Mouse (Mus musculus) adrenal gland, adult 2 months (tissue): Measurements from ENCODE around the gene Hectd4. TPM values are rescaled to one million over a fixed set of nuclear protein-coding genes. Genes with fewer than 3 reads are reported as not detected.
"Not testable (repeated sequence)": the region's sequence is repeated elsewhere in the genome, so short reads cannot be mapped to it uniquely, and the experiment has no call there.

Experiments used
- DNase-seq: peaks from one replicate; pipeline ENCODE4 v3.0.0; 2021
- polyA plus RNA-seq: library from polyadenylated mRNA; depleted of rRNA; stranded (reverse); fragments of >200 nt; gene quantifications from 2 replicates; pipeline ENCODE4 v1.2.3, GENCODE M21; 2012
- total RNA-seq, 2 experiments: library from RNA; stranded (reverse); gene quantifications; 2 replicates each; pipeline ENCODE4 v1.2.3; 2021

Hectd4 gene
- total and polyA plus RNA-seq, 3 experiments: 14.5 to 22.7 (median 16.1) TPM

DNA sequence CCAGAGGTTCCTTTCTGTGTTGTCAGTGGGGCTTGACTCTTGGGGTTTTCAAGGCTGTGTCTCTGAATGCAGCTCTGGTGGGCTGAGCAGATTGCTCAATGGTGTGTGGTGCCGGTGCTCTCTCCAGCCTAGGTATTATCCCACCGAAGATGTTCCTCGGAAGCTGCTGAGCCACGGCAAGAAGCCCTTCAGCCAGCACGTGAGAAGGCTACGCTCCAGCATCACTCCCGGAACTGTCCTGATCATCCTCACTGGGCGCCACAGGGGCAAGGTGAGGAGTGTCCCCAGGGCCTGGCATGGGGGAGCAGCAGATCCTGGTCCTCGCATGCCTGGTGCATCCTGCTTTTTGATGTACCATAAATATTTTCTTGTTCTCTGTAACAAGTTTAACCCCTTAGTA is 13.5 kb upstream of the Hectd4 start:
- peak; percentile 33 for DNase-seq

DNA sequence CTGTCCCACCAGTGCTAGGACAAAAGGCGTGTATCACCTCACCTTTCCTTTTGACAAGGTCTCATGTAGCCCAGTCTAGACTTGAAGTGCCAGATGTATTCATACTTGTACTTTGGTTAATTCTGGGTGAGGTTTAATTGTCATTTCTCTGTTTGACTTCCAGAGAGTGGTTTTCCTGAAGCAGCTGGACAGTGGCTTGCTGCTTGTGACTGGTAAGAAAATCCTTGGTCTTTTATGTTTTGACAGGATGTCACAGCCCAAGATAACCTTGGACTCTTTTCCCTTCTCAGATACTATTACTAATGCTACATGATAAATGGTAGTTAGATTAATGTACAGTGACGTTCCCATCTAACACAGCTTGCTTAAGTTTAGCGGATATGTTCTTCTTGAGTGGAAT is 13.0 kb upstream of the Hectd4 start:
- DNase-seq: no peak

DNA sequence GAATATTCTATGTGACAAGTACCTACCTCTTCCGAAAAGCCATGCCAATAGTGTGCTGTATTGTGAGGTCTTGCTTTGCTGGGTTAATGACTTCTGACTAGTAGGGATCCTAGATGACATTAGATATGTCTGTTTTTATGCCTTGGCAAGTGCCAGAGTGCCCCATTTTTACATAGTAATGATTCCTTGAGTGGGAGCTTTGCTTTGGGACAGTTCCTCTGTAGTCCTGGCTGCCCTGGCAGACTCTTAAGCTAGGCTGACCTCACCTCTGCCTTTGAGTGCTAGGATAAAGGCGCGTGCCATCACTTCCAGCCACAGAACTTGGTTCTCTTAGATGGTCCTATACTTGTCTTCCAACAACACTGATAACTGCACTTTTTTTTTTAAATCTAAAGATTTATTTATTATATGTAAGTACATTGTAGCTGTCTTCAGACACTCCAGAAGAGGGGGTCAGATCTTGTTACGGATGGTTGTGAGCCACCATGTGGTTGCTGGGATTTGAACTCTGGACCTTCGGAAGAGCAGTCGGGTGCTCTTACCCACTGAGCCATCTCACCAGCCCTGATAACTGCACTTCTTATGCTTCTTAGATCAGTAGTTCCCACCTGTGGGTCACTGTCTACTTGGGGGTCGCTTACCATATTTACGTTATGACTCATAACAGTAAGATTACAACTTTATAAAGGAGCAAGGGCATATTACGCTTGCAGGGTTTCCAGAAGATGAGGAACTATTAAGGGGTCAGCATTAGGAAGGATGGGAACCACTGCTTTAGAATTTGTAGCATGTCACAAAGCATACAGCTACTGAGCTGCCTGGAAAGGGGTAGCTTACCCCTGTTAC is 10.0 kb upstream of the Hectd4 start:
- DNase-seq: no peak

DNA sequence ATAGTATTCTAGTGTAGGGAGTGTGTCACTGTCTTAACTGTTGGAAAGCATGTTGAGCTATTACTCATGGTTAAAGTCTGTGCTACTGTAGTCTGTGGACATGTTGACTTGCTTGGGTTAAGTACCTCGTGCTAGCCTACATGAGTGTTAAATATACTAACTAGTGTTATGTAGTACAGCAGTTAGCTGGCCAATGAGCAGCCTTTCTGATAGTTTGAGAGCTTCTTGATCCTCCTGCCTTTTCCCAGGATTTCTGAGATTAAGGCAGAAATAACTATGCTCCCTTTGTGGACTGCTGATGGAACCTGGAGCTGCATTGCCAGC is 9.5 kb upstream of the Hectd4 start:
- DNase-seq: no peak

DNA sequence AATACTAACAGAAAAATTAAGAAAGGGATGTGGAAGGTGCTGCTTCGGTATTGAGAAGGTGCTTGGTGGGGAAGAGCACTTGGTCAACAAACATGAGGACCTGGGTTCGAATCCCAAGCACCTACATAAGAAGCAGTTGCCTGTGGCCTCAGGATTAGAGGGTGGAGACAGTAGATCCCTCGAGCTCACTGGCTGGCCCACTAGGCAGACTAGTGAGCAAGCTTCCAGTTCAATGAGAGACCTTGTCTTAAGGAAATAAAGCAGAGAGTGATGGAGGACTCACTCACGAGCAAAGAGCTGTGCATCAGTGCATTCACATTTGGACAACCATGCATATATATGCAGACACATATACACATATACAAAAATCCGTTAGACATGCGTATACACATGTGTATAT is 7.9 kb upstream of the Hectd4 start:
- DNase-seq: no peak

DNA sequence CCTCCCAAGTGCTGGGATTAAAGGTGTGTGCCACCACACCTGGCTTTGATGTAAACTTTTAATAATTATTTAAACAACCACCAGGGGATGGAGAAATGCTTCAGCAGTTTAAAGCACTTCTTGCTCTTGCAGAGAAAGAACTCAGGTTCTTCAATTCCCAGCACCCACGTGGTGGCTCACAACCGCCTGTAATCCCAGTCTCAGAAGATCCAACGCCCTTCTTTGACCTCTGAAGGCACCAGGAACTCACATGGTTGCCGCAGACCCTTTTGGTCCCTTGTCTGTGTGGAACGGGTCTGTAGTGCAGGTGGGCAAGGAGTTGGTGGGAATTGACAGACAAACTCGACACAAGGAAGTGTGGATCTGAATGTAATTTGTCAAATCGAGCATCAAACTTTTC is 5.3 kb upstream of the Hectd4 start:
- DNase-seq: no peak

DNA sequence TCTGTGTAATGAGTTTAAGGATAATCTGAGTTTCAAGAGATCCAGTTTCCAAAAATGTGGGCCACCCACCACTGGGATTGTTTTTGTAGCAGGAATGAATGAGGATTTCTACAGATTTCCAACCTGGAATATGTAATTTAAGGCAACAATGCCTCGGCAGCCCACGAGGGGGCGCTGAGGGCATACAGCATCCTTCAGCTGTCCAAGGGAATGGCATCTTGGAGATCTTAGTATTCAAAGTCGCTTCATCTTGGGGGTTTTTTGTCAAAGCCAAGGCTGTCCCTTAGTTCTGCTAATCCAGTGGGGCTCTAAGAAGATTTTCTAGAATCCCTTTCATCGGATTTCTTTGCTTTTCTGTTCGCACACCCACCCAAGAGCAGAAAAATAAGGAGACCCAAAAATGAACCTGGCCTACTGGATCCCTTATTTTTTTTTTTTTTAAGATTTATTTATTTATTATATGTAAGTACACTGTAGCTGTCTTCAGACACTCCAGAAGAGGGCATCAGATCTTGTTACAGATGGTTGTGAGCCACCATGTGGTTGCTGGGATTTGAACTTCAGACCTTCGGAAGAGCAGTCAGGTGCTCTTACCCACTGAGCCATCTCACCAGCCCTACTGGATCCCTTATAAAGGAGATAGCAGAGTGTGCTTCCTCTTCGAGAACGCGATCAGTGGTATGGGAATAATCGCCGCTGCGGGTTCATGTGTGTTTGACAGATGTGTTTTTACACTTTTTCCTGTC is 4.5 kb upstream of the Hectd4 start:
- DNase-seq: peak; percentile 71

DNA sequence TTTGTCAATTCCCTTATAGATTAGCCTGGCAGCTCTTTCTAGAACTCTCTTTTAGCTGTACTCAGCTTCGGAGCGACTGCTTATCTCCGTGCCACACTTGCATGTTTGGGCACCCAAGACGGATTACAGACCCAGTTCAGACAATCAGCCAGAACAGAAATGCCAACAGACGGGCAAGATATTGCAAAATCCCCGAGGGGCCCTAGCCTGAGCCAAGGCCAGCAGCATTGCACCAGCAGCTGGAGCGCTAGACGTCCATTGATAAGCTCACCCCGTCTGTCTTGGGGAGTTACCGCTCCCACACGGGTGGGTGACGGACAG is 3.9 kb upstream of the Hectd4 start:
- DNase-seq: peak; percentile 81

DNA sequence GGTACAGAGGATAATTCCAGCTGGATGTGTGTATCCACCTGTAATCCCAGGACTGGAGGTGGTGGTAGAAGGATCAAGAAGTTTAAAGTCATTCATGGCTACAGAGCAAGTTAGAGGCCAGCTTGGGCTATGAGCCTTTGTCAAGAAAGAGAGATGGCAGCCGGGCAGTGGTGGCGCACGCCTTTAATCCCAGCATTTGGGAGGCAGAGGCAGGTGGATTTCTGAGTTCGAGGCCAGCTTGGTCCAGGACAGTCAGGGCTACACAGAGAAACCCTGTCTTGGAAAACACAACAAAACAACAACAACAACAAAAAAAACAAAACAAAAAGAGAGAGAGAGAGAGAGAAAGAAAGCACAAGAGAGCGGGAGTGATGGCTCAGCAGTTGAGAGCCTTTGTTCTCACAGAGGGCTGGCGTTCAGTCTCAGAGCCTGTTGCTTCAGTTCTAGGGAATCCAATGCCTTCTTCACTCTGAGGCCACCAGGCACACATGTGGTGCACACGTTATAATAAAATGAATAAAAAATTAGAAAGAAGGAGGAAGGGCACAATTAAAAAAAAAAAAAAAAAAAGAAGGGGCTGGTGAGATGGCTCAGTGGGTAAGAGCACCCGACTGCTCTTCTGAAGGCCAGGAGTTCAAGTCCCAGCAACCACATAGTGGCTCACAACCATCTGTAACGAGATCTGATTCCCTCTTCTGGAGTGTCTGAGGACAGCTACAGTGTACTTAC is 3.3 kb upstream of the Hectd4 start:
- DNase-seq: not testable (repeated sequence)

DNA sequence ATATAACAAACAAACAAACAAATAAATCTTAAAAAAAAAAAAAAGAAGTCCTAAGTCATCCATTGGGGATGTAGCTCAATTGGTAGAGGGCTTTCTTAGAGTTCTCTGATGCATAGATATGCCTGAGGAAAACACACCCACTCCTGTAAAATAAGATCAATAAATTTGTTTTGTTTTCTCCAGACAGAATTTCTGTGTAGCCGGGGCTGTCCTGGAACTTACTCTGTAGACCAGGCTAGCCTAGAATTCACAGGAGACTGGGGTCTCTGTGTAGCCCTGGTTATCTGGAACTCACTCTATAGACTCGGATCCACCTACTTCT is 2.7 kb upstream of the Hectd4 start:
- no peak for DNase-seq

DNA sequence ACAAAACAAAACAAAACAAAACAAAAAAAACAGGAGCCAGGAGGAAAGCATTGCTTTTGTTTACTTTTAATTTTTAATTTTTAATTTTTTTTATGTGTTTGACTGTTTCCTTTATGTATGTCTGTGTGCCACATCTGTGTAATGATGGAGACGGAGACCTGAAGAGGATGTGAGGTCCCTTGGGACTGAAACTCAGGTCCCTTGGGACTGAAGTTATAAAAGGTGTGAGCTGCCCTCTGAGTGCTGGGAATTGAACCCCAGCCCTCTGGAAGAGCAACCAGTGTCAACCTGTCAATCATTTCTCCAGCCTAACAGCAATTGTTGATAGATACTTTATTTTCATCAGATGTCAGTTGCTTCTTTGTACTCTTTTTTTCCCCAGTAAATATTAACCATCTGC is 829 bp upstream of the Hectd4 start:
- no peak for DNase-seq

DNA sequence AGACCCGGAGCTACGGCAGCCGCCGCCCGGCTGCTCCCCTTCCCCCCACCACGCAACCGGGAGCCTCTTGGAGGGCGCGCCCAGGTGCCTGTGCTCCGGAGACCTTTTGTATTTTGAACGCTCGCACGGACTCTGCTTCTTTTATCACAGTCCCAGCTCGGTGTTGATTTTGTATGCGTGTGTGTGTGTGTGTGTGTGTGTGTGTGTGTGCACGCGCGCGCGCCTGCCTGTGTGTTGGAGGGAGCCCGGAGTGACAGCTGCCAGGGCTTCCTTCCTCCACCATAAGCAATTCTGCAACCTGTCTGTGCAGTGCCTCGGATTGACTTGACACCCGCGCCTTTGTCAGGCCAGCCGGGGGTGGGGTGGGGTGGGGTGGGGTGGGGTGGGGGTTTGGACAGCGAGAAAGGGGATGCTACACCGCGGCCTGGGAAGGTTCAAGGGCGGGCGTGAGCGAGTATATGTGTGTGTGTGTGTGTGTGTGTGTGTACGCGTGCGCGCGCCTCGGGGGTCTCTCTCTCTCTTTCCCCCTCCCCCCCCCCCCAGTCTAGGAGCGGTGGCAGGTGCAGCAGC is 798 bp downstream of the Hectd4 start:
- no peak for DNase-seq

DNA sequence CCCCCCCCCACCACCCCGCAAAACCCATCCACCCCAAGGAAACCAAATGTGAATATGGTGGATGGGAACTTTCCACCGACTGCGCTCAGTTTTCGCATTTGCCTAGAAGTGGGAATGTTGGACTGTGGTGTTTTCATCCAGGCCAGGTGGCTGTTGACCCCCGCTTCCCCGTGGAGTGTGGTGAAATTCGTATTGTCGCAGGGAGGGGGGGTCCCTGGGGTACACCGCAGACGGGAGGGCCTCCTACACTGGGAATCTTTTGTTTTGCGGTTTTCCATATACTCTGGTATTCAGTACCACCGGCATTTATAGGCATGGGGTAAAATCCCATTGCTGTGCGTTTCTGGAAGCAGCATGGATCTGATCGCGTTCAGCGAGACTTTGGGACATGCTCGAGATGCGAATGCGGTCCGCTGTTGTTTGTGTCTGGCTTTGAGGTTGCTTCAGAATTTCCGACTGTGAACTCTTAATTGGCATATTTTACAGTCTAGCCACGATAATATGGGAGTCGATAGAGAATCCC is 1.4 kb downstream of the Hectd4 start:
- DNase-seq: no peak

DNA sequence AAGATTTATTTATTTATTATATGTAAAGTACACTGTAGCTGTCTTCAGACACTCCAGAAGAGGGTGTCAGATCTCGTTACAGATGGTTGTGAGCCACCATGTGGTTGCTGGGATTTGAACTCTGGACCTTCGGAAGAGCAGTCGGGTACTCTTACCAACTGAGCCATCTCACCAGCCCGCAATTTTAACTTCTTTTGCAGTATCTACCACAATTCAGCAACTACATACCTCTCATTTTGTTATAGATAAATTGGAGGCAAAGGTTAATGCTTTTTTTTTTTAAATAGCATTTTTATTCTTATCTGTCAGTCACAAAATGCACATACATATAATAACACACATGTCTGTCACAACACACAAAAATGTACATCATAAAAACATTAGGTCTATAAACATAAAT is 4.0 kb downstream of the Hectd4 start:
- not testable (repeated sequence) for DNase-seq

DNA sequence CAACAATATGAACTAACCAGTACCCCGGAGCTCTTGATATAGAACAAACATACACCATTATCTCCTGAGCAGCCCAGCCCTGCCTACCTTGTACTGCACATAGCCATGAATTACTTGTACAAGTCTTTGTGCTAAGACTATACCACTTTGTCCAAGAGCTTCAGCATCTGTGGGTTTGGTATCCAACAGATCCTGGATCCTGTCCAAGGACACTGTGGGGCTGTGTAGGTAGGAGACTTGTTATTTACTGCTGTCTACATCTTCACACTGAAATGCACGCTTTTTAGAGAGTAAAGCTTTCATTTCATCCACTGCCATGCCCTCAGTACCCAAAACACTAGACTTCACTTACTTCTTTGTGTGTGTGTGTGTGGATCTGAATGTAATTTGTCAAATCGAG is 4.8 kb downstream of the Hectd4 start:
- DNase-seq: no peak

DNA sequence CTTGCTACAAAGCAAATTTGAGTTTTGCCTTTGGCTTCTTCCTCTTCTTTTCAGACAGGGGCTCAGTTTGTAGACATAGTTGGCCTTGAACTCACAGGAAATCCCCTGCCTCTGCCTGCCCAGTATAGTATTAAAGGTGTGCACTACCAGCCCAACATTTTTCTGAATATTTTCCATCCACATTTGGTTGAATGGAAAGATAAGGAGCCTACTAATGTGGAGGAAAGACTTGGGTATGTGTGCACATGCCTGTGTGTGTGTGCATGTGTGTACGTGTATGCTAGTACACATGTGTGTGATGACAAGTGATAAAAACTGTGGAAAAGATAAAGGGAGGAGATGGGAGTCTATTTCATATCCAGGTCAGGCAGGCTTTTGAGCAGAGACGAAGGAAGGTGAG is 5.8 kb downstream of the Hectd4 start:
- DNase-seq: no peak

DNA sequence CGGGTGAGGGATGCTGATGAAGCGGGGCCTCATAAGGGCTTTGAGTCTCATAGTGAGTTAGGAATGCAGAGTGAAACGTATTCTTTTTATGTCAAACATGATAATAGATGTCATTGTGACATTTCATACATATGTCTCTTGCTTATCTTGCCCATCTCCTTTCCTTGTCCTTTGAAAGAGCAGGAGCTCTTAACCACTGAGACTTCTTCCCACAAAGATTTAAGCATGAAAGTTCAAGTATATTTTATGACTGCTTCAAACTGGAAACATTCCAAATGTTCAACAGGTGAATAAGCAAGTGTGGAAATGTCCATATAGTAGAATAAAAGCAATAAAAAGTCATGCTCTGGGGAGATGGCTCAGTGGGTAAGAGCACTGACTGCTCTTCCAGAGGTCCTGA is 6.4 kb downstream of the Hectd4 start:
- DNase-seq: no peak

DNA sequence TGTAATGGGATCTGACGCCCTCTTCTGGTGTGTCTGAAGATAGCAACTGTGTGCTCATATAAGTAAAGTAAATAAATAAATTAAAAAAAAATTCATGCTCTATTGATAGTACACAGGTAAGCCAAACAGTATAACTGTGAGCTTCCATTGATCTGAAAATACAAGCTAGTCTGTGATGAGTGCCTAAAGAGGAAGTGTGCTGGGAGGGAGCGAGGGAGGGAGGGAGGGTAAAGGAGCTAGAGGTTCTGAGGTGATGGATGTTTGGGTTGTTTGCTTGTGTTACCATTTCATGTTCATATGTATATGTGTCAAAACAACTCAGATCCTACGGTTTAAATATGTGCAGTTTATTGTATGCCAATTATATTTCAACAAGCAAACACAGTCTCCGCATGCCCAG is 6.8 kb downstream of the Hectd4 start:
- no peak for DNase-seq

DNA sequence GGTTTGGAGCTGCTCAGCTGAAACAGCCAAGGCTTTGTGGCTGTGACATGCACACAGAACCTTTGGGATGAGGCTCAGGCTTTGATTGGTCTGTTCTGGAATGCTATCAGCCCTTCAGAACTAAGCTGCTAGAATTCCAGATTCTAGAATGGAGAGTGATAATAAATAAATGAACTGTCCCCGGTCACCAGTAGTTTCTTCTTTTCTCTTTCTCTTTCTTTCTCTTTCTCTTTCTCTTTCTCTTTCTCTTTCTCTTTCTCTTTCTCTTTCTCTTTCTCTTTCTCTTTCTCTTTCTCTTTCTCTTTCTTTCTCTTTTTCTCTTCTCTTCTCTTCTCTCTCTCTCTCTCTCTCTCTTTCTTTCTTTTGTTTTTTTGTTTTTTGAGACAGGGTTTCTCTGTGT is 7.3 kb downstream of the Hectd4 start:
- DNase-seq: not testable (repeated sequence)

DNA sequence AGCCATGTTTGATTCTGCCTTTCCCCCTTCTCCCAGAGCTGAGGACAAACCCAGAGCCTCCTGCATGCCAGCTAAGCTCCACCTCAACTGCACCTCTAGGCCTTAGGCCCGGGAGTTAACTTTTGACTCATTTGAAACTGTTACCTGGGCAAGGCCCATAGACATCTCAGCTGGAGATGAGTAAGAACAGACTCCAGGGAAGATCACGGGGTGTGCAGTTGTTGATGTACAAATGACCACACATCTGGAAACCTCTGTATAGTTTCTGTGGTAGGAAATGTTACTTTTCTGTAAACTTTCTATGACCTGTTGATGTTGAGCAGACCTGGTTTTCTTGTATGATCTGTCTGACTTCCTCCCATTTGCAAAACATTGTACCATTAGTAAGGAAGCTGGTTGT is 9.2 kb downstream of the Hectd4 start:
- no peak for DNase-seq

DNA sequence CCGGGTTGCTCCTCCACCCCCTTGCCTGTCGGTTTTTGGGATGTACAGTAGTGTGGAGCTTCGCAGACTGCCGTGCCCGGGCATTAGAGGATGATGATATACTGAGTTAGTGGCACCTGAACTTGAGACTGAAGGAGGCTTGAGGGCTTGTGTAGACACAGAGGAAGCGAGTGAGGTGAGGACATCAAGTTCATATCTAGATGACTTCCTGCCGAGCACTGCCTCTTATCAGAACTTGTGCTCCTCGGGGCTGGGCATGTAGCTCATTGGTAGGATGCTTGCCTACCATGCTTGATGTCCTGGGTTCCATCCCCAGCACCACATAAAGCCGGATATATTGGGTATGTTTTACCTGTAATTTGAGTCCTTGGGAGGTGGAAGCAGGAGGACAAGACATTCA is 10.8 kb downstream of the Hectd4 start:
- no peak for DNase-seq

DNA sequence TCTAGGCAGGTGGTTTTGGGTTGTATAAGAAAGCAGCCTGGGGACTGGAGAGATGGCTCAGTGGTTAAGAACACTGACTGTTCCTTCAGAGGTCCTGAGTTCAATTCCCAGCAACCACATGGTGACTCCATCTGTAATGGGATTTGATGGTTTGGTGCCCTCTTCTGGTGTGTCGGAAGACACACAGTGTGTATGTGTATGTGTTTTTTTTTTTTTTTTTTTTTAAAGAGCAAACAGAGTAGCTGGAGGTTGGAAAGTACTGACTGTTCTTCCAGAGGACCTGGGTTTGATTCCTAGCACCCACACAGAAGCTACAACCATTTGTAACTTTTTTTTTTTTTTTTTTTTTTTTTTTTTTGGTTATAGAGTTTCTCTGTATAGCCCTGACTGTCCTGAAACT is 12.8 kb downstream of the Hectd4 start:
- no peak for DNase-seq

DNA sequence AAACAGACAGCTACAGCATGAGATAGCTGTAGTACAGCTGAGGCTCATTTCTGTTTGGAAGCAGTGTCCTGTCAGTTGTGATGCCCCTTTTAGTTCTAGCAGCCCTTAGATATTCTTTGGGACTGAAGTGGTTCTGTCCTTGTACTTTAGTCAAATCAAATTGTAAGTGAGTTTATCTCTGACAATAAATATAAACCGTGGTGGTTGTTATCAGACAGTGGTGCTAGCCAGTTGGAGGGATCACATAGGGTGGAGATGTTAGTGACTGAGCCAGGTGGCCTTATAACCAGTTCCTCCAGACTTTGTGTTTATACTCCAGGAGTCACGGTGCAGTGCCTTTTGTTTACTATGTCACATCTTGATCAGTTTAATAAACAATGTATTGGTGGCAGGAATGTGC is 13.7 kb downstream of the Hectd4 start:
- no peak for DNase-seq
